Mouse (Mus musculus): ENCODE results near the gene Arhgdia. TPM values are rescaled to one million over a fixed set of nuclear protein-coding genes. Genes with fewer than 3 reads are reported as not detected.
"Not testable (repeated sequence)": the region's sequence is repeated elsewhere in the genome, so short reads cannot be mapped to it uniquely, and the experiment has no call there.

Arhgdia gene
- polyA plus RNA-seq, 1 experiment from 2014 or later: 435 TPM

- DNase-seq (ENCODE audit: low spot score) (no peak), ATAC-seq (ENCODE audit: low FRiP score) (no peak)
- H3K36me3 ChIP-seq (replicated peaks; ENCODE audit: control insufficient read depth, insufficient read depth): peaks cover 70% of the 10 kb centered on the region
- H3K4me2 ChIP-seq (replicated peaks): no peak overlapping the region
- no peak overlapping the region for H3K9ac ChIP-seq
- H3K27ac ChIP-seq: no peak overlapping the region
- H3K4me3 ChIP-seq (replicated peaks; ENCODE audit: low read length): no peak overlapping the region
- WGBS: 88% methylated on average over 2 of the region's 2 CpGs
- no peaks in the 10 kb centered on the region for H3K27me3 ChIP-seq (ENCODE audit: control insufficient read depth, insufficient read depth, low read length)
- H3K4me1 ChIP-seq (replicated peaks; ENCODE audit: control insufficient read depth, insufficient read depth, low read length): peaks cover 8% of the 10 kb centered on the region
- no peaks in the 10 kb centered on the region for H3K9me3 ChIP-seq (ENCODE audit: control insufficient read depth, low read length)
These were observed 22.1 kb upstream of the Arhgdia start for GRCm38 (mm10) chr11:120603545-120603944.

- Histone ChIP-seq H3K9me3 (ENCODE audit: control insufficient read depth, low read length) (no peaks in the 10 kb centered on the region), H3K4me1 (replicated peaks; ENCODE audit: control insufficient read depth, insufficient read depth, low read length) (peaks cover 21% of the 10 kb centered on the region), H3K9ac (no peak overlapping the region), H3K27me3 (ENCODE audit: control insufficient read depth, insufficient read depth, low read length) (no peaks in the 10 kb centered on the region), H3K4me3 (replicated peaks; ENCODE audit: low read length) (no peak overlapping the region), H3K27ac (no peak overlapping the region), H3K36me3 (replicated peaks; ENCODE audit: control insufficient read depth, insufficient read depth) (peaks cover 67% of the 10 kb centered on the region), H3K4me2 (replicated peaks) (no peak overlapping the region)
- ATAC-seq (ENCODE audit: low FRiP score) (no peak), DNase-seq (ENCODE audit: low spot score) (no peak)
- 97% methylated on average over 3 of the region's 3 CpGs for WGBS
These were observed 19.3 kb upstream of the Arhgdia start for GRCm38 (mm10) chr11:120600716-120601115.

- Histone ChIP-seq H3K9ac (peak overlapping the region; percentile 98), H3K4me3 (replicated peaks; ENCODE audit: low read length) (peak overlapping the region; percentile 96), H3K9me3 (ENCODE audit: control insufficient read depth, low read length) (no peaks in the 10 kb centered on the region), H3K4me1 (replicated peaks; ENCODE audit: control insufficient read depth, insufficient read depth, low read length) (peaks cover 21% of the 10 kb centered on the region), H3K4me2 (replicated peaks) (peak overlapping the region; percentile 88), H3K27ac (peak overlapping the region; percentile 91), H3K36me3 (replicated peaks; ENCODE audit: control insufficient read depth, insufficient read depth) (peaks cover 67% of the 10 kb centered on the region), H3K27me3 (ENCODE audit: control insufficient read depth, insufficient read depth, low read length) (no peaks in the 10 kb centered on the region)
- DNase-seq (ENCODE audit: low spot score): no peak
- no peak for ATAC-seq (ENCODE audit: low FRiP score)
- WGBS: 50% methylated on average over 17 of the region's 17 CpGs
These were observed 17.6 kb upstream of the Arhgdia start for GRCm38 (mm10) chr11:120598990-120599549.

GRCm38 (mm10) chr11:120598283-120598989, 17.0 kb upstream of the Arhgdia start, which contains the start of the genes Alyref and Anapc11:
Gene Alyref (minus strand): TSS chr11:120598365.
Gene Anapc11 (plus strand): TSS chr11:120598421.
- Histone ChIP-seq H3K27me3 (ENCODE audit: control insufficient read depth, insufficient read depth, low read length) (no peaks in the 10 kb centered on the region), H3K4me1 (replicated peaks; ENCODE audit: control insufficient read depth, insufficient read depth, low read length) (peaks cover 21% of the 10 kb centered on the region), H3K4me2 (replicated peaks) (peak within 1 kb of the TSS; percentile 88), H3K27ac (peak within 1 kb of the TSS; percentile 91), H3K4me3 (replicated peaks; ENCODE audit: low read length) (peak within 1 kb of the TSS; percentile 96), H3K9ac (peak within 1 kb of the TSS; percentile 98), H3K9me3 (ENCODE audit: control insufficient read depth, low read length) (no peaks in the 10 kb centered on the region), H3K36me3 (replicated peaks; ENCODE audit: control insufficient read depth, insufficient read depth) (peaks cover 68% of the 10 kb centered on the region)
- 1% methylated on average over 83 of the region's 88 CpGs for WGBS
- ATAC-seq (ENCODE audit: low FRiP score) (peak; percentile 98), DNase-seq (ENCODE audit: low spot score) (peak; percentile 97)

GRCm38 (mm10) chr11:120597240-120598235, 16.1 kb upstream of the Arhgdia start:
- peaks cover 68% of the 10 kb centered on the region for H3K36me3 ChIP-seq (replicated peaks; ENCODE audit: control insufficient read depth, insufficient read depth)
- H3K9me3 ChIP-seq (ENCODE audit: control insufficient read depth, low read length): no peaks in the 10 kb centered on the region
- H3K27me3 ChIP-seq (ENCODE audit: control insufficient read depth, insufficient read depth, low read length): no peaks in the 10 kb centered on the region
- peaks cover 21% of the 10 kb centered on the region for H3K4me1 ChIP-seq (replicated peaks; ENCODE audit: control insufficient read depth, insufficient read depth, low read length)
- peak; percentile 57; the same call in 1 of the 2 replicates for ATAC-seq (ENCODE audit: low FRiP score)
- 5% methylated on average over 95 of the region's 99 CpGs for WGBS
- no peak for DNase-seq (ENCODE audit: low spot score)
- H3K4me3 ChIP-seq (replicated peaks; ENCODE audit: low read length): peak overlapping the region; percentile 96
- peak overlapping the region; percentile 91 for H3K27ac ChIP-seq
- peak overlapping the region; percentile 88 for H3K4me2 ChIP-seq (replicated peaks)
- H3K9ac ChIP-seq: peak overlapping the region; percentile 98

GRCm38 (mm10) chr11:120588531-120588930, 7.1 kb upstream of the Arhgdia start:
- Histone ChIP-seq H3K9me3 (ENCODE audit: control insufficient read depth, low read length) (no peaks in the 10 kb centered on the region), H3K27me3 (ENCODE audit: control insufficient read depth, insufficient read depth, low read length) (no peaks in the 10 kb centered on the region), H3K4me2 (replicated peaks) (no peak overlapping the region), H3K27ac (no peak overlapping the region), H3K9ac (no peak overlapping the region), H3K4me3 (replicated peaks; ENCODE audit: low read length) (no peak overlapping the region), H3K4me1 (replicated peaks; ENCODE audit: control insufficient read depth, insufficient read depth, low read length) (no peaks in the 10 kb centered on the region), H3K36me3 (replicated peaks; ENCODE audit: control insufficient read depth, insufficient read depth) (peaks cover 92% of the 10 kb centered on the region)
- DNase-seq (ENCODE audit: low spot score): no peak
- no peak for ATAC-seq (ENCODE audit: low FRiP score)
- 94% methylated on average over 6 of the region's 6 CpGs for WGBS

- ATAC-seq (ENCODE audit: low FRiP score) (no peak), DNase-seq (ENCODE audit: low spot score) (no peak)
- peaks cover 18% of the 10 kb centered on the region for H3K4me1 ChIP-seq (replicated peaks; ENCODE audit: control insufficient read depth, insufficient read depth, low read length)
- peaks cover 56% of the 10 kb centered on the region for H3K36me3 ChIP-seq (replicated peaks; ENCODE audit: control insufficient read depth, insufficient read depth)
- no peak overlapping the region for H3K4me2 ChIP-seq (replicated peaks)
- no peak overlapping the region for H3K9ac ChIP-seq
- no peak overlapping the region for H3K27ac ChIP-seq
- H3K4me3 ChIP-seq (replicated peaks; ENCODE audit: low read length): no peak overlapping the region
- no peaks in the 10 kb centered on the region for H3K27me3 ChIP-seq (ENCODE audit: control insufficient read depth, insufficient read depth, low read length)
- H3K9me3 ChIP-seq (ENCODE audit: control insufficient read depth, low read length): no peaks in the 10 kb centered on the region
- WGBS: 97% methylated on average over 1 of the region's 1 CpGs
These were observed 2.5 kb upstream of the Arhgdia start for GRCm38 (mm10) chr11:120583937-120584336.

GRCm38 (mm10) chr11:120582982-120583293, 1.5 kb upstream of the Arhgdia start:
- ATAC-seq (ENCODE audit: low FRiP score); DNase-seq (ENCODE audit: low spot score); H3K4me2 ChIP-seq (replicated peaks); H3K27me3 ChIP-seq (ENCODE audit: control insufficient read depth, insufficient read depth, low read length); H3K9me3 ChIP-seq (ENCODE audit: control insufficient read depth, low read length); H3K4me3 ChIP-seq (replicated peaks; ENCODE audit: low read length); H3K9ac ChIP-seq: not testable (repeated sequence)
- peaks cover 18% of the 10 kb centered on the region for H3K4me1 ChIP-seq (replicated peaks; ENCODE audit: control insufficient read depth, insufficient read depth, low read length)
- H3K36me3 ChIP-seq (replicated peaks; ENCODE audit: control insufficient read depth, insufficient read depth): peaks cover 56% of the 10 kb centered on the region
- peak overlapping the region; percentile 94 for H3K27ac ChIP-seq
- WGBS: 95% methylated on average over 2 of the region's 2 CpGs

All from hindbrain, embryonic 14.5 days (tissue).